Mouse (Mus musculus): ENCODE measurements around the gene Ppp4r3a.

DNA sequence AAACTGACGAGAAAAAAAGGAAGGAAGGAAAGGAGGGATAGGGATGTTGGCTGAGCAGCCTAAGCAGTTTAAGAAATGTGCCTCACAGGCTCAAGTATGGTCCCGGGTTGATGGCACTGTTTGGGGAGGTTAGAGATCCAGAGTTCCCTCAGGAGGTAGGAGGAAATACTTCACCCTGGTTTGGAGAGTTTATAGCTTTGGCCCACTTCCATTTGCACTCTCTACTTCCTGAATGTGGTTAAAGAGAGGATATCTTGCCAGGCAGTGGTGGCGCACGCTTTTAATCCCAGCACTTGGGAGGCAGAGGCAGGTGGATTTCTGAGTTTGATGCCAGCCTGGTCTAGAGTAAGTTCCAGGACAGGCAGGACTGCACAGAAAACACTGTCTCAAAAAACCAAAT is 74.3 kb downstream of the Ppp4r3a start:
- no peak for TF ChIP-seq E2F4 (IDR thresholded peaks at IDR 0.05; ENCODE audit: insufficient read depth)
- TF ChIP-seq POLR2A (IDR thresholded peaks at IDR 0.05; ENCODE audit: insufficient read length, low read depth) = no peak
- no peak for TF ChIP-seq POLR2AphosphoS2 (IDR thresholded peaks at IDR 0.05; ENCODE audit: insufficient read length, low read depth)
- TF ChIP-seq USF1 (IDR thresholded peaks at IDR 0.05; ENCODE audit: low read depth) = no peak
- TF ChIP-seq CEBPB (IDR thresholded peaks at IDR 0.05; ENCODE audit: insufficient read depth, poor library complexity, severe bottlenecking) = no peak
- TF ChIP-seq MAX (IDR thresholded peaks at IDR 0.05; ENCODE audit: low read depth) = no peak
- TF ChIP-seq TCF12 (IDR thresholded peaks at IDR 0.05; ENCODE audit: insufficient read depth, poor library complexity, severe bottlenecking) = no peak
- TF ChIP-seq TCF3 (IDR thresholded peaks at IDR 0.05; ENCODE audit: insufficient read length, low read depth) = no peak
- no peak for TF ChIP-seq REST (IDR thresholded peaks at IDR 0.05; ENCODE audit: insufficient read depth, insufficient read length)

All from myocyte (in vitro differentiated cells).